Mouse (Mus musculus) kidney, postnatal 36 days (tissue): Measurements from ENCODE around the gene Pcyox1.
"Not testable (repeated sequence)": the region's sequence is repeated elsewhere in the genome, so short reads cannot be mapped to it uniquely, and the experiment has no call there.

Experiments
- DNase-seq, 2 experiments: peaks; one replicate each; pipeline ENCODE4 v3.0.0; 2021 to 2022; ENCODE audit warnings: mixed read lengths in 2 of 2

Pcyox1 gene

DNA sequence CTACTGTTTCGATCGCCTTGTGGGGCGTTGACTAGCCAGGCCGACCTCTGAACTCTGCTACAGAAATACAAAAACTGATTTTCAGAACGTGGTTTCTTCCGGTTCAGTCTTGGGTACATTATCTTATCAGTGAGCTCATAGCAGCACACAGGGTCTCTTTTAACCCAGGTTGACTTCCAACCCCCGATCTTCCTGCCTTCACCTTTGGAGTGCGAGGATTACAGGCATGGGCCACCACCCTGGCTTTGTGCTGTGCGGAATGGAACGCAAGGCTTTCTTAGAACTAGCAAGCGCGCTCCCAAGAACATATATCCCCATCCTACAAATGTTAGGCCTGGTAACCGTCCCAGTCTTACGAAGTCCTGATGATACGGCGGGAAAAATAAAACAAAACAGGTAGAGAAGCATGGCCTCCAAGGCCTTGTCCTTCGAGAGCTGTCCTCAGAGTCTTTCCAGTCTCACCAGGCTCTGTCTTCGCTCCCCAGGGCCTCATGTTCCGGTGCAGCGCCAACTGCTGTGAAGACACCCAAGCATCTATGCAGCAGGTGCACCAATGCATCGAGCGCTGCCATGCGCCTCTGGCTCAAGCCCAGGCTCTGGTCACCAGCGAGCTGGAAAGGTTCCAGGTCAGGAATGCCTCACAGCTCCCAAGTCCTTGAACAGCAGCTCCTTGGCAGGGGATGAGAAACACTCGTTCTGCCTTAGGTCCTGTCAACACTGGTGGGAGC, 30.7 kb downstream of the Pcyox1 start:
- peak; percentile 73 to 79 for DNase-seq

DNA sequence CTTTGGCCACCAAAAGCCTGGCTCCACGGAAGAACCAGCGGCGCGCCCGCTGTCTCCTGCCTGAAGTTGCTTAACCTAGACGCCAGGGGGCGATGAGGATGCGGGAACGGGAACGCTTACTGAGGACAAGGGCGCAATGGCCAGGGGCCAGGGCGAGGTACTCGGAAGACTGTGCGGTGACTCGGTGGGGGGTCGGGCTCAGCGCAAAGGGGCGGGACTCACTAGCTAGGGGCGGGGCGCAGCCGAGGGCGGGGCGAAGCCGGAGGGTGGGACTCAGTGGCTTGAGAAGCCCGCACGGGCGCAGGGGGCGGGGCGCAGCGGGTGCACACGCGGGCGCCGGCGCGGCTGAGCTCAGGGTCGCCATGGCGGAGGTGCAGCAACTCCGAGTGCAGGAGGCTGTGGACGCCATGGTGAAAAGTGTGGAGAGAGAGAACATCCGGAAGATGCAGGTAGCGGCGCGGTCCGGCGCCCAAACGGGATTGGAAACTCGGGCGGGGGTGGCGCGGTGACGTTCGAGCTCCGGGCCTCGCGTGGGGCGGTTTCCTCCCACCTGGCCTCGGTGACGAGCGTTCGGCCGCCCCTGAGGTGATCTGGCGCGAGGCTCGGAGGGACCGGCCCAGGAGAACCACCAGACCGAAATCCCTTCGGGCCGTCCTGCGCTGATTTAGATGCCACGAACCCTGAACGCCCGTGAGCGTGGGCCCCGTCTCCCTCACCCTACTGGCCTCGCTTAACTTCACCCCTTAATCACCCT, 31.4 kb downstream of the Pcyox1 start, which contains the start of gene Fam136a:
Gene Fam136a (plus strand): TSS at position 276 of the 754 bp plus-strand sequence.
- peak; percentile 96 to 98 for DNase-seq

DNA sequence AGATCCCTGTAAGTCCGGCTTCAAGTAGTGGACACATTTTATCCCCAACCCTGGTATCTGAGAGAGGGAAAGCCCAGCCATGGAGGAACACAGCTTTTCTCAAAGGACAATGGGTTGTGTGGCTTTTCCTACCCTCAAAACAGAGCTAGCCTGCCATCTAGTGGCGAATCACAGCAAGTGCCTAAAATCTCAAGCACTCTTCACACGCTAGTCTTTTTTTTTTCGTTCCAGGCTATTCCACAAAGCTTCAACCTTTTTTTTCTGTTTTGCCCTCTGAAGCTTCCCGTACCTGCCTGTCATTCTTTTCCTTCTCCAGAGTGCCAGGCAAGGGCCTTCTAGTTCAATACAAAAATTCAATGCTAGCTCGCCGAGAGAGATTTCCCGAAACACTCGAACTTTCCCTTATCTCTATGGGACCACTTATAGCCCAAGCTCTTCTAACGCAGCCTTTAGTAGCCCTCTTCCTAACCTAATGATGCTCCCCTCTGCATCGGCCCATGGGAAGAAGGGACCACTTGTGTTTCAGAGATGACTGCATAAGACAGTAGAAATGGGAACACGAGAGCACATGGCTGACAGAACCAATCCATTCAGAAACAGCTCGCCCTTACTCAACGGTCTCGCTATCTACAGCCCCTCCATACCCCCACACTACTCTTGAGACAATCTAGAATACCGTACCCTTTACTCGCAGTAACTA, 32.4 kb downstream of the Pcyox1 start:
- DNase-seq, result peak; percentile 73 to 86

DNA sequence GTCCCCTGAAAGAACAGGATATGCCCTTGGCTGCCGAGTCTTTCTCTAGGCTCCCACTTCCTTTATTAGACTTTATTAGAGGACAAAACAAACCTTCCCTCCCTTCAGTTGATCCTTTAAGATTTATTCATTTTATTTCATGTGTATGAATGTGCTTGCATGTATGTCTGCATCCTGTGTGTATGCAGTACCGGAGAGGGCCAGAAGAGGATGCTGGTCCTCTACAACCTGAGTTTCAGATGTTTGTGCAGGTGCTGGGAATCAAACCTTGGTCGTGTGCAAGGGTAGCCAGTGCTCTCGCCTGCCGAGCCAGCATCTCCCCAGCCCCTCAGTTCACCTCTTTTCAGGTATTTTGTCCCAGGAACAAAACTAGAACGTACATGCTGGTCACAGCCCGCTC, 35.6 kb downstream of the Pcyox1 start:
- no peak for DNase-seq

DNA sequence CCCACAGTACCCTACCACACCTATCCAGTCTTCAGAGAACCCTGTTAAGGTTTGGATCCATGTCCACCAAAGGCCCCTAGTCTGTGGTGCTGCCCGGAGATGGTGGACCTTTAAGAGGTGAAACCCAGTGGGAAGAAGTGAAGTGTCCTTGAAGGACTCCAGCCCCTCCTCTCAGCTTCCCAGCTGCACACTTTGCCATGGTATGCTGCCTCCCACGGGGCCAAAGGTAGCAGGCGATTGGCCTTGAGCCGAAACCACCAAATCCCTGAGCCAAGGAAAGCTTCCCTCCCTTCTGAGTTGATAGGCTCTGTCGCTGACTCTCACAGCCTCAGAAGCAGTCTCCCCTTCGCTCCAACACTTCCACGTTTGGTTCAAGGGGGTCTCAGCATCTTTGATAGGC, 36.3 kb downstream of the Pcyox1 start:
- DNase-seq, result peak; percentile 84

DNA sequence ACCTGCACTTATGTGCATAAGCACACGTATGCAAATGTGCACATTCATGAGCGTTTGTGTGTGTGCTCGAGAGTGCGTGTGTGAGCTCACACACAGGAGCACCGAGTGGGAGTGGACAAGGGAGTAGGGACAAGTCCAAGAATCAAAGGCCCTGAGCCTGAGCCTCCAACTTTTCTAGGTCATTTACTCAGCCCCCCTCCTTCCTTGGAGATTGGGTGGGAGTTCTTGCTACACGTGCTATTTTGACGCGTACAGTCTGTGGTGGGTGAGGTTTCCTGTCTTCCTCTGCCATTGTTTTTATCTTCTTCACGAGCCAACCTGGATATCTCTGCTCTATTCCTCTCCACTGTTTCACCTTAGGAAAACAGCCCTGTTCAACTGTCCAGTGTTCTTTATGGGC, 40.0 kb downstream of the Pcyox1 start:
- no peak for DNase-seq

DNA sequence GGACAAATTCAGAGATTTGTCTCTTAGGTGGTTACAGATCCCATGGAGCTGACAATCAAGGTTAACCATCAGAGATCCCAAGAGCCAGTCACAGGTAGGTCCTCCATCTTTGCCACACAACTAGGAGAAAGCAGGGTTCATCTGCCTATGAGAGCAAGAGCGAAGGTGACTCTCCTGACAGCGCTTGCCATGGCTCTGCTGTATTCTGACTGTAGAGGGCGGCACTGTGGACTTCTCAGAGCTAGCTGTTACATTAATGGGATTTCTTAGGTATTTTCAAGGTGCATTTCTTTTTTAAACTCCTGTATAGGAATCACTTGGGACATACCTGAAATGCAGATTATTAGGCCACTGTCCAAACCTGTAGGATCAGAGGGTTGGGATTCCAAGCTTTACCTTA, 42.0 kb downstream of the Pcyox1 start:
- DNase-seq, result no peak

DNA sequence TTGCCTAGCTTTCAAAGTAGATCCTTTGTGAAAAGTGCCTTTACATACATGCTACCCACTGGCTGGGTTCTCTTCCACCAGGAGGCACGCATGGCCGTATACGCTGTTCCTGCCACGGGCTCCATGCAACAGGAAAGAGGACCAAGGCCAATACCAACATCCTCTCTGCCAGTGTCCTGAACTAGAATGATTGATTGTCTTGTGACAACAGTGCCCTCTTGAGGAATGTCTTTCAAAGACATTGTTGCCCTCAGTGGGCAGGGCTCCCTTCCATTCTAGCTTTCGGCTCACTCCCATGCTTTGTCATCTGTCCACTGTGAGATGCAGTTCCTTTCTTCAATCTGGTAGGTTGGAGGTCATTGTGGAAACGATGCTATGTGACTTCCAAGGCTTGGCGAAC, 47.7 kb downstream of the Pcyox1 start:
- DNase-seq, result peak; percentile 22 to 23

DNA sequence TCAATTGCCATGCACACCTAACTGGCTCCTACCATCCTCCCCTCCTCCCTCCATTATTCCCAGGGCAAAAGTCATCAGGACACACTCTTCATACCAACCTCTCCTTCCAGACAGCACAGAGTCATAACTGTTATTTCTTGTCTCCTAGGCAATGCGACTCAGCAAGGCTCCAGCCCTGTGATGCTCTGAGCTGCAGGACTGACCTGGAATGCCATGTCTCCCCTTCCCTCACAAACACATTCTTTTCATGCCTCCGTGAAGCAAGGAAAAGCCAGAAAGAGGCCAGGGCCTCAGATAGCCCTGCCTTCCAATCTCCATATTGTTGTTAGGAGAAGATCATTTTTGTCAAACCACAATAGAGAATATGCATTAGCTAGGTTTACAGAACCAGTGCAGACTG, 50.9 kb downstream of the Pcyox1 start:
- no peak for DNase-seq

DNA sequence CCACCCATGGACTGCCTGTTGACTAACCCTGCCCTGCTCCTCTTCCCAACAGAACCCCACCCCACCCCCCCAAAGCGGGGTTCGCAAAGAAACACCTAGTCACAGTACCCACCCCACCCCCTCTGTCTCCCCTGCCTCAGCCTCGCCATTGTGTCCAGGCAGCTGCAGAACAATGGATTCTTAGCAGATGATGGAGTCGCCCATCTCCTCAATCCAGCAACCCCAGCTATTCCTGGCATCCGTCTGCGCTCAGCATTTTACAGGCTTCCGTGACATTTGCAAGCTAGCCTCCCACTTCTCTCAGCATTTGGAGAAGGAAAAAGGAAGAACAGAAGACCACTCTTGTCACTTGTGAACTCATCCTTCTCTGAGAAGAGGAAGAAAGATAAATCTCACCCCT, 53.3 kb downstream of the Pcyox1 start:
- DNase-seq, result no peak

DNA sequence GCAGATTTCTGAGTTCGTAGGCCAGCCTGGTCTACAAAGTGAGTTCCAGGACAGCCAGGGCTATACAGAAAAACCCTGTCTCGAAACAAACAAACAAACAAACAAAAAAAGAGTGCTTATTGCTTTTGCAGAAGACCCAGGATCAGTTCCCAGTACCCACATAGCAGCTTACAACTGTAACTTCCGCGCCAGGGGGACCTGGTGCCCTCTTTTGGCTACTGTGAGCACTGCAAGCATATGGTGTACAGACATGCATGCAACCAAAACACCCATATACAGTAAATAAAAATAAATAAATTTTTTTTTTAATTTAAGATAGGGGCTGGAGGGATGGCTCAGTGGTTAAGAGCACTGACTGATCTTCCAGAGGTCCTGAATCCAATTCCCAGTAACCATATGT, 60.6 kb downstream of the Pcyox1 start:
- not testable (repeated sequence) for DNase-seq
